Mouse (Mus musculus) layer of hippocampus, adult 18-20 months (tissue): ENCODE data around the gene Ndufv2. TPM values are rescaled to one million over a fixed set of nuclear protein-coding genes. Genes with fewer than 3 reads are reported as not detected.
A peak's percentile ranks its signal among the peaks of the same experiment; 100 is the strongest.
"Not testable (repeated sequence)": the region's sequence is repeated elsewhere in the genome, so short reads cannot be mapped to it uniquely, and the experiment has no call there.

Experiments used
- DNase-seq, 2 experiments: peaks; one replicate each; pipeline ENCODE4 v3.0.0; 2022; ENCODE audit warnings: low spot score in 2 of 2
- total RNA-seq, 2 experiments: library from RNA; stranded (reverse); gene quantifications; 2 replicates each; pipeline ENCODE4 v1.2.3; 2021

The Ndufv2 gene
- total RNA-seq, 2 experiments from 2014 or later, result 246 to 250 TPM

DNA sequence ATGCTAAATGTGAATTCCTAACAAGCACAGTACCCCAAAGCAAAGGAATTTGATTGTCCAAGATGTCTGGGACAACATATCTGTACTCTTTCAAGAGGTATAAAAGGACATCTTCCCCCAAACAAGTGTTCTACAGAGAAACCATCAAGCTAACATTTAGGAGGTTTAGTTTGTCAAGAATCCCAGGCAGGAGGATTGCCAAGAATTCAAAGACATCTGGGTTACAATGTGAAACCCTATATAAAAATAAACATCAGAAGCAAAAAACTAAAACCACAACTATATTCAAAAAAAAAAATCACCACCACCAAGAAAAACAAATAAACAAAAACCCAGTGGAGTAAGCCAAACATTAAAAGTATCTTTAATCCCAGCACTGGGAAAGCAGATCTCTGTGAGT is 11.1 kb downstream of the Ndufv2 start:
- DNase-seq, result no peak

DNA sequence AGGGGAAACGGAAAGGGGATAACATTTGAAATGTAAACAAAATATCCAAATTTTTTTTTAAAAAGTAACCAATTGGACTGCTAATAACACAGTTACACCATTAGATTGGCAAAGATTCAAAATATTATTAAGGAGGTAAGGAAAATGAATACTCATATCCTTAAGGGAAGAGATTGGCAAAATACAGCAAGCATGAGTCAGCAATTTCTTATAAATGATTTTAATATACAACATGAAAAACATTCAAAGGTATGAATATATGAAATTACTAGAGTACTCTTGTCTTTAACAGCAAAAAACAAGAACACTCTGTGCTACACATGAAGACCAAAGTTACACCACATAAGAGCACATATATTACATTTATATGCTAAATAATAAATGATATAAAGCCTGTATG is 16.3 kb downstream of the Ndufv2 start:
- DNase-seq, result no peak

DNA sequence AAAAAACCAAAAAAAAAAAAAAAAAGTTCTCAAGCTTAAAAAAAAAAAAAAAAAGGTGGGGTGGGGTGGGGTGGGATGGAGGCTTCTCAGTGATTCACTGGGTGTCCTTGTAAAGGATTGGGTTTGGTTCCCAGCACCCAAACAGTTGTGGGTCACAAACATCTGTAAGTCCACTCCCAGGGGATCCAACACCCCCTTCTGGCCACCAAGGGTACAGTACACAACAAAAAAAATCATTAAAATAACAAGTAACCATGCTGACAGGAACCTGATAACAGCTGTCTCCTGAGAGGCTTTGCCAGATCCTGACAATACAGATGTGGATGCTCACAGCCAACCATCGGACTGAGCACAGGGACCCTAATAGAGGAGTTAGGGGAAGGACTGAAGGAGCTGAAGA is 16.9 kb downstream of the Ndufv2 start:
- no peak for DNase-seq

DNA sequence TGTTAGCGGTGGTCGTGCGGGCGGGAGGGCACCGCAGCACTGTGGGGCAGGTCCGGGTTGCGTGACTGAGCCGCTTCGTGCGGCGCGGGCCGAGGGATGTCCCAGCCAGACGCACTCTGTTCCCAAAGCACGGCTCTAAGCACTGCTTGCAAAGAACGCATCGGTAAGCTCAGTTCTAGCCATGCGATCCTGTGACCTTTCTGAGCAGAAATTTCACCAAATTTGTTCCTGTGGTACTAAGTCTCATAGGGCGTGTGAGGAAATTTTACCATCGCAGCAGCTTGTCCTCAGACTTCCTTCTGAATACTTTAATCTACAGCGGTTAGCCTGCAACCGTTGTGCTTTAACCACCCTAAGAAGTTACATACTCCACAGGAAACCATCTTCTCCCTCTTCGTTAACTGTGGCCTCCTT is 23.9 kb downstream of the Ndufv2 start:
- no peak for DNase-seq

DNA sequence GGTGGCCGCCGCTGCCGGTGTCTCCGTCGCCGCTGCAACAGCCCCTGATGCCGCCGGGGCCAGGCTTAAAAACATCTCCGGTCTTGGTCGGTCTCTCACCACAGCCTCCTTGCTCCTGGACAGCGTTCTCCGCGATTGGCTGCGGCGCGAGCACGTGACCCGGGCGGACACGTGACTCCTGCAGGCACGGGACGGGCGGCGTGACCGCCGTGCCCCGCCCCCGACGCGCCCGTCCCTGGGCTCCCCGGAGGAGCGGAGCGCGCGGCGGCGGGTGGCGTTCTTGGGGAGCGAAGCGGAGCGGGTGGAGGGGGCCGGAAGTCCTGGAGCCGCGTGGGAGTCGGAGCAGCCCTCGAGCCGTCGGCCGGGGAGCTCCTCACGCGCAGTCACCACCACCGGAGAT is 24.4 kb downstream of the Ndufv2 start, which contains the start of gene Ankrd12:
Ankrd12 (minus strand) TSS at position 156 of the 400 bp plus-strand sequence.
- peak; percentile 94 to 97 for DNase-seq

DNA sequence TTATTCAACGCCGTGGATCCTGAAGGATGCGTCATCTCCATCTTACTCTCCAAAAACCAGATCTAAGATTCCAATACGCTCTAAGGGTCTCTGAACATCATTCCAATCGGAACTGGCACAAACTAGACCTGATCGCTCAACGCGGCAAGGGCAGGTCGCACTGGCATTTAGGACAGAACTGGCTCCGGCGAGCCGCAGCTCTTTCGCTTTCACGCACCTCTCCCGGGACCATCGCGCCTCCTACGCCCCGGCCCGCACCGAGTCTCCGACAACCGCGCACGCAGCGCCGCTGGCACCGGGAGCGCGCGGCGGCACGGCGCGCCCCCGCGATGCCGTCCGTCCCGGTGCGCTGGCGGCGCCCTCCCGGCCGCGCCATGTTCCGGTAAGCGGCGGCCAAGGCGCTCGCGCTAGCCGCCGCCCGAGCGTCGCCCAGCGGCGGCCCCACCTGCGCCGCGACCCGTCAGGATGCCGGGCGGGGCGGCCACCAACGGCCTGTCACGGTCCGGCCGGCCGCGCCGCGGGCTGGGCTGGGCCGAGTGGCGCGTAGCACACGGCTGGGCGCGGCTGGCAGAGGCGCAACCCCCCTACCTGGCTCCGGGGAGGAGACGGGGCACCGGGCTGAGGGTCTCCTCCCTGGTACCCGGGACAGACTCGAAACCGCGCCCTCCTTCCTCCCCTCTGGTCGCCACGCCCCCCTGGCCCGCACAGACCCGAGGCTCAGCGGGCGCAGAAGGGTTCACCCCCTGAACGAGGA is 25.0 kb downstream of the Ndufv2 start:
- DNase-seq, result peak; percentile 31 to 47

DNA sequence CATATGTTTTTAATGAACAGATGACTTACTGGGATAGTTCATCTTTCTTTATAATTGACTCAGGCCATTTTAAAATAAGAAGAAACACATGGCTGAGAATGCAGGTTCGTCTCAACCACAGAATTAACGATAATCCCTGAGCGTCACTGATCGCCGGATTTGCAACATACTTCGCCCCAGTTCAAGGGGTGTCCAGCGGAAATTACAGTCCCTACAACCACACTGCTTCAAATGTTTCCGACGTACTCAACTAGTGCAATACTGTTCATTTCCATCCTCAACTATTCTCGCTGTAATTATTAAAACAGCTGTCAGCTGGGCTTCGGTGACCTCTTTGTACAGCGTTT is 25.6 kb downstream of the Ndufv2 start:
- no peak for DNase-seq

DNA sequence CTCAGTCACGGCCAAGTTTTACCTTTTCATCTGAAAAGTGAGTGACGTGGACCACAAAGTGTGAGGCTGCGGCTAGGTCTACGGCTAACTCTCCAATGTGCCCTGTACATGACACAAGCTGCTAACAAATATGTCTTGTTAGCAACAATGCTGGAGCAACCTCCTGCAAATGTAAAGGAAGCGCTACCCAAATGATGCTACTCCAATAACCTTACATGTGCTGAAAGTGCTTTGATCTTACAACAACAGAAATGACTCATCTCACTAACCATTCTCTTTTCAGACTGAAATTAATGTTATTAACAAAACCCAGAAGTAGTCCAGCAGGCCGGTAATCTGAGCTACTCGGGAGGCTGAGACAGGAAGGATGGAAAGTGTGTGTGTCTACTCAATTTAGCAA is 27.4 kb downstream of the Ndufv2 start:
- DNase-seq, result no peak

DNA sequence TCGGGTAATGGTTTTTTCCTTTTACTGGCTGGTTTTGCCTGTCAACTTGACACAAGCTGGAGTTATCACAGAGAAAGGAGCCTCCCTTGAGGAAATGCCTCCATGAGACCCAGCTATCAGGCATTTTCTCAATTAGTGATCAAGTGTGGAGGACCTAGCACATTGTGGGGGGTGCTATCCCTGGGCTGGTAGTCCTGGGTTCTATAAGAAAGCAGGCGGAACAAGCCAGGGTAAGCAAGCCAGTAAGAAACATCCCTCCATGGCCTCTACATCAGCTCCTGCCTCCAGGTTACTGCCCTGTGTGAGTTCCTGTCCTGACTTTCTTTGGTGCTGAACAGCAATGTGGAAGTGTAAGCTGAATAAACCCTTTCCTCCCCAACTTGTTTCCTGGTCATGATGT is 32.3 kb downstream of the Ndufv2 start:
- DNase-seq, result not testable (repeated sequence)

DNA sequence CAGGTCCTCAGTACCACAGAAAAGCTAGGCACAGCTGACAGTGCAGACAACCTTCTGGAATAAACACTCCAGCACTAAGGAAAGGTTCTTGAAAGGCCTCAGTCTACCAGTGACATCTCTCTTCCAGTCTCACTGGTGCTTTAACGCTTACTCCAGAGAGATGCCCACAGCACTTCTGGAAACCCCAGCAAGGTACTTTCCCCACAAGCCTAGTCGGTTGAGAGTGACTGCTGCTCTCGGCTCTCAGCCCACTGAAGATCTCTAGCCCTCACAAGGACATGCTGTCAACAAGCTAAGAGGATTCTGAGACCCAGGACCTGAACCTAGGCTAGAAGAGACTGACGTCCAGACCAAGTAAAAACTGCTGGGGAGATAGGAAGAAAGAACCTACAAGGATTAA is 36.2 kb downstream of the Ndufv2 start:
- no peak for DNase-seq

DNA sequence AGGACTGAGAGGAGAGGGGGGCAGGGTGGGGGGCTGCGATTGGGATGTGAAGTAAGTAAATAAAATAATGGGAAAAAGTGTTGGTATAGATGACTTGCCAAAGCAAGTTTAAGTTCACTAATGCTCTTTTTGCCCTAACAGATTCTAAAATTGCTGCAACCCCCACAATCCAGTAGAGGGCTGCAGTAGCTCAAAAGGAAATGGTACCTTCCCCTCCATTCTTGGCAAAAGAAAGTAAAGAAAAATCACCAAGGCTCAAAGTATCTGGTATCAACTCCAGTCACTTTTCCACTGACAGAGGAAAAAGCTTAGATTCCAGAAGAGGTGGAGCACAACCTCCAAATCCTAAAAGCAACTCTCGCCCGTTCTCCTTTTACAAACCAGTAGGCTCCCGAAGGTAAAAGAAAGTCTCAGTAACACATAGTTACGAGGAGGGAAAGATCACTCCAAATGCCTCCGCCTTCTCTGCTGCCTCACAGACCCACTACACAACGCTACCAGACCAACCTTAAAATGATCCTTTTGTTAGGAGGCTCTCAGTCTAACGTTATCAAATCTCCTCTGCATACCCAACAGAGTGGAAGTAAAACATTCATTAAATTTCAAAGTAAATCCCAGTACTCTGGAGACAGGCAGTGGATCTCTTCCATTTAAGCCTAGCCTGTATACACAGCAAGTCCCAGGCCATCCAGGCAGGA is 40.0 kb downstream of the Ndufv2 start:
- no peak for DNase-seq

DNA sequence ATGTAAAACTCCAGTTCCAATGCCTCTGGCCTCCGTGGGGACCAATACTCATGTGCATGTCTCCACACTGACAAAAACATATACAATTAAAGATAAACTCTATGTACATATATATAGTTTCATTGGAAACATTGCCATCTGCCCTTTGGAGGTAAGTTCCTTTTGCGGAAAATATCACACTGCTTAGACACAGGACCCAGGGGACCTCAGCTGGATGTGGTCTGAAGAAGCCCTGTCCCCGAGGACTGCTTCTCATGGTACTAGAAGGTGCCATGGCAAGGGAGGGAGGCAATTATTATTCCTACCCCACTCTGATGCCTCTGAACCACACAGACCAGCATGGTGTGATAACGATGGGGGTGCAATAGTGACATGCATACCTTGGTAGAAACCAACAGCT is 43.2 kb downstream of the Ndufv2 start:
- DNase-seq, result no peak

DNA sequence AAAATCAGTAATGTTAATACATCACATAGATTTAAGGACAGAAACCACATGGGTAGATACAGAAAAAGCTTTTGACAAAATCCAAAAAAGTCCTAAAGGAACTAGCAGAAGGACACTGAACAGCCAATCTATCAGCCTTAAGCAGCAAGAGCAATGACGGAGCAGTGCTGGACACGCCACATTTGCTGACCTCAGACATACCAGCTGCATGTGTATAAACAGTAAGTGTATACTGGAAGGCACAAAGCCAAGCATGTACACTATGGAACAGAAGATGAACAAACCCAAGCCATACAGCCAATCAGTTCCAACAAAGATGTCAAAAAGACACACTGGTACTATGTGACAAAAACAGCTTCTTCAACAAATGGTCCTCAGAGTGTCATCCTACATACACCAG is 44.2 kb downstream of the Ndufv2 start:
- DNase-seq, result no peak

DNA sequence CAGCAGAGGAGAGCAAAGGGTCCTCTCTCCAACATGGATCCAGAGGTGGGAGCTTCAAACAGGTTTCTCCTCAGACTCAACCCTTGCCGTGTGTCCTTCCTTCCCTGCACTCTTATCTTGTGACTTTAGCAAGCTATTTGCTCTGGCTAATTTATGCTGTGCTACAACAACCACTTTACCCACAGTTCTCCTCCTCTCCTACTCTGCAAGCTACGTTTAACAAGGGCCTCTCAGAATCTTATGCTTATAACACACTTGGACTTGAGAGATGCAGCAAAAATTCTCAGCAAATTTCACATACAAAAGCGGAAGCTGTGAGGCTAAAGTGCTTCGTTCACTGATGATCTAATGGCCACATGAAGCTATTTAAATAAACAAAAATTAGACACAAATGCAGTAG is 48.0 kb downstream of the Ndufv2 start:
- no peak for DNase-seq

DNA sequence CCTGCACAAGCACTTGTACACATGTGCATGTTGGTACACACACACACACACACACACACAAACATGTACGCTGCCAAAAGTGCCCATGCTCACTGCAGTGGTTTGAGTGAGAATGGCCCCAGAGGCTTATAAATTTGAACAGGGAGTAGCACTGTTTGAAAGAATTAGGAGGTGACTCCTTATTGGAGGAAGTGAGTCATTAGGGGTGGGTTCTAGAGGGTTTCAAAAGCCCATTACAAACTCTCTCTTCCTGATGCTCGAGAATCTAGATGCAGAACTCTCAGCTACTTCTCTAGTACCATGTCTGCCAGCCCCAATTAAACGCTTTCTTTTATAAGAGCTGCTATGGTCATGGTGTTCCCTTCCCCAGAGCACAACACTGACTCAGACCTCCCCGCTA is 52.6 kb downstream of the Ndufv2 start:
- DNase-seq, result no peak

DNA sequence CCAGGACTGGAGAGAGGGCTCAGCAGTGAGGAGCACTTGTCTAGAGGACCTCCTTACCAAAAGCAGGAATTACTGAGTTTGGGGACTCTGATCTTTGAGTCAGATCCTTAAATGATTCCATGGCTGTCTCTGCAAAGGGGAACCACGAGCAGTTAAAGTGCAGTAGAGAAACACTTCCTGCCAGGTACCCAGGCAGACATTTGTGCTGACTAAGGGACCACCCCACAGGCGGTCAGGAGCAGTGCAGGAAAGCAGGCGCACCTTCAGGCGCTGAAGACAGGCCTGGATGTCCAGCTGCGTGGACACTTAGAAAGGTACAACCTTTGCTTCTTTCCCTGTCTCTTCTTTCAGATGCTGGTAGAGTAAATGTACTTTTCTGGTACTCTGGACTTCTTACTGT is 53.2 kb downstream of the Ndufv2 start:
- no peak for DNase-seq

DNA sequence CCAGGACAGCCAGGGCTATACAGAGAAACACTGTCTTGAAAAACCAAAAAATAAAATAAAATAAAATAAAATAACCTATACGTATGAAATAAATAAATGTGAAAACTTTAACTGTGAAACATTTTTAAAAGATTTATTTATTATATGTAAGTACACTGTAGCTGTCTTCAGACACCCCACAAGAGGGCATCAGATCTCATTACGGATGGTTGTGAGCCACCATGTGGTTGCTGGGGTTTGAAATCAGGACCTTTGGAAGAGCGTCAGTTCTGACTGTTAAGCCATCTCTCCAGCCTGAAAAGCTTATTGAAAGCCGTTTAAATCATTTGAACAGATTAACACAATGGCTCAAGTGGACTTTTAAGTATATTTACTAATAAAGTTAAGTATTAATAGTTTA is 57.7 kb downstream of the Ndufv2 start:
- DNase-seq, result not testable (repeated sequence)

DNA sequence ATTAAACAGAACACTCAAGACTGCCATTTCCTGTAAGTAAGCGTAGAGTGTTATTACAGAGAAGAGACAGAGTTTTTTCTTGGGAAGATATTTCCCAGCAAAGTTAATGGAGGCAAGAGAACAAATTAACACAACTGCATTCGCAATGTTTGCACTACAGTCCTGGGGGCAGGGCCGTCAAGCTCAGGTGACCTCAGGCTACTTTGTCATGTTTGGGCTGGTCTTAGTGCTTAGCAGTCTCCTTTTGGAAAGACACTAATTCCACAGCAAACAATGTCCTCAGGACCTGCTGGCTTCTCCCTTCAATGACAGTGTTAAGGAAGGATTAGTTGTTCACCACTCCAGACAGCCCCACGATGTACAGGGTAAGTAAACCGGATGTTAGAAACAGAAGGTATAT is 60.3 kb downstream of the Ndufv2 start:
- DNase-seq, result no peak

DNA sequence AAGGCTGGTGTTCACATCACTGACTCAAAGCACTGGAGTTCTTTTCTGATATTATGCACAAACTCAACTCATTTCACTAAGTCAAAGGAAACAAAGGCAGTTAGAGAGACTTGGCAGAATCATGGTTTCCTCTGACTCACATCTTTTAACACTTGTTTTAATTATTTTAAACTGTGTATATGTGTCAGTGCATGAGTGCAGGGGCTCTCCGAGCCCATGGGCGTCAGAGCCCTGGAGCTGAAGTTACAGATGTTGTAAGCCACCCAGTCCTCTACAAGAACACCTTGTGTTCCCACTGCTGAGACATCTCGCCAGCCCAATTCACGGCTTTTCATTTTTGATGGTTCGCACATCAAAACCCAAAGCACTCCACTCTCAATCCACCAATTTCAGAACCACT is 68.1 kb downstream of the Ndufv2 start:
- DNase-seq, result no peak

DNA sequence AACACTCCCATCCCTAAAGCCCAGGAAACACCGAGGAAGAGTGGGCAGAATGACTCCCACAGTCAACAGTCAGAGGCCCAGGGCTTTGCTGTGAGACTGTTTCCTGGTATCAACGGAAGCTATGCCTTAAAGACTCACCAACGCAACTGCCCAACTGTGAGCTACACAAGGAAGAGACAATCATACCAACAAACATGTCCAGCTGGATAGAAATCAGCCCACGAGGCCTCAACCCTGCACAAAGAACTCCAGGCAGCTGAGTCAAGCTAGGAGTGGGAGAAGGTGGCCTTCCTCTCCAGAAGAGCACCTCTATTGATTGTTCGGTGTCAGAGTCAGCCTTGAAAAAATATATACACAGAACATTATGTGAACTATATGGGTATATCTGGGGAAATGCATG is 69.4 kb downstream of the Ndufv2 start:
- DNase-seq, result no peak
